Mouse (Mus musculus) NIH3T3 (cell line): ENCODE measurements around the gene Spag6l.
"Not testable (repeated sequence)": the region's sequence is repeated elsewhere in the genome, so short reads cannot be mapped to it uniquely, and the experiment has no call there.

Experiments
- DNase-seq: peaks from one replicate; pipeline ENCODE4 v3.0.0-alpha.2; 2012; ENCODE audit warnings: low read depth

Gene Spag6l

GRCm38 (mm10) chr16:16828757-16829615, at the start of gene Spag6l:
TSS of gene Spag6l (minus strand) at chr16:16829456.
- no peak for DNase-seq

DNA sequence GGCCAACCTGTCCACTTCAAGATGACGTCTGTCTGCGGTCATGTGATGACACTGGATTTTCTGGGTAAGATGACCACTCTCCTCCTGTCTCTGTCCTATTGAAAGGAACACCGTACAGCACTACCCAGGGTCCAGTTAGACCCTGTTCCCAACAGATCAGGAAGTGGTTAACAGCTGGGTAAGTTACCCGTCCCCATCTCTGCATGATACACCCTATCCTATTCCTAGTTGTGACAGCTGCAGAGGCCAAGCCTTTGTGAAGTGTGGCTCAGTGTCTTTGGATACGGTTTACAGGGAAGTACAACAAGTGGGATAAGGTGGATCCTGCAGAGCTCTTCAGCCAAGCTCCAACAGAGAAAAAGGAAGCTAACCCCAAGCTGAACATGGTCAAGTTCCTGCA, 49.8 kb upstream of the Spag6l start:
- no peak for DNase-seq

DNA sequence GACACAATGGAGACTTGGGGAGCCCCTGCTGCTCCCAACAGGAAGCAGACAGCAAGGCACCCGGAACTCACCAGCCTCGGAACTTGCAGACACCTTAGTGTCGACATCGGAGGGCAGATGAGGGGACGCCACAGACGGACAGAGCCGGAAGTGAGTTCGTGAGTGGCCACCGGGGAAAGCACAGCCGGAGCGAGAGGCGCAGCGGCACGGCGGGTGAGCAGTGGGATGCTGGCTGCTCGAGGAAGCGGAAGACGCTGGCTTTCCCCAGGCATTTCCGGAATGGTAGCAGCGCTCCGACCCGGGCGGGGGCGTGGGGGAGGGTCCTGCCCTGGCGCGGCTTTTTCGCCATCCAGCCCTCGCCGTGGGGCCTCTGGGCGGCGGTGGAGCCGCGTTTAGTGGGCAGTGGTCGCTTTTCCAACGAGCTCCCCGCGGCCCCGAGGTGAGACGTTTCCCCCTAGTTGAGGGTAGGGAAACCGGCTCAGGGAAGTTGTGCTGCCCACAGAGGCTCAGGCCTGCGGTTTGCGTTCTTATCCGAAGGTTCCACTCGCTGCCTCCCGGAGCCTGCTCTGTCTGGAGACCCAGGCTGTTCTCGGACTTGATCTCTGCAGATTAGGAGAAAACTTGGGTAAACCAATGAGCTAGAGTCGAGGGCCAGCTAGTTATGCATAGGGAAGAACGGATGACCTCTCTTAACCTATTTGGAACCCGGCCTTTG, 41.5 kb upstream of the Spag6l start, which contains the start of the genes Top3b and Vpreb1:
Top3b (plus strand) TSS at position 120 of the 715 bp plus-strand sequence.
Vpreb1 (minus strand) TSS at position 227 of the 715 bp plus-strand sequence.
- DNase-seq: peak; percentile 97

- DNase-seq: no peak
Observed at GRCm38 (mm10) chr16:16870241-16870616, 41.0 kb upstream of the Spag6l start.

DNA sequence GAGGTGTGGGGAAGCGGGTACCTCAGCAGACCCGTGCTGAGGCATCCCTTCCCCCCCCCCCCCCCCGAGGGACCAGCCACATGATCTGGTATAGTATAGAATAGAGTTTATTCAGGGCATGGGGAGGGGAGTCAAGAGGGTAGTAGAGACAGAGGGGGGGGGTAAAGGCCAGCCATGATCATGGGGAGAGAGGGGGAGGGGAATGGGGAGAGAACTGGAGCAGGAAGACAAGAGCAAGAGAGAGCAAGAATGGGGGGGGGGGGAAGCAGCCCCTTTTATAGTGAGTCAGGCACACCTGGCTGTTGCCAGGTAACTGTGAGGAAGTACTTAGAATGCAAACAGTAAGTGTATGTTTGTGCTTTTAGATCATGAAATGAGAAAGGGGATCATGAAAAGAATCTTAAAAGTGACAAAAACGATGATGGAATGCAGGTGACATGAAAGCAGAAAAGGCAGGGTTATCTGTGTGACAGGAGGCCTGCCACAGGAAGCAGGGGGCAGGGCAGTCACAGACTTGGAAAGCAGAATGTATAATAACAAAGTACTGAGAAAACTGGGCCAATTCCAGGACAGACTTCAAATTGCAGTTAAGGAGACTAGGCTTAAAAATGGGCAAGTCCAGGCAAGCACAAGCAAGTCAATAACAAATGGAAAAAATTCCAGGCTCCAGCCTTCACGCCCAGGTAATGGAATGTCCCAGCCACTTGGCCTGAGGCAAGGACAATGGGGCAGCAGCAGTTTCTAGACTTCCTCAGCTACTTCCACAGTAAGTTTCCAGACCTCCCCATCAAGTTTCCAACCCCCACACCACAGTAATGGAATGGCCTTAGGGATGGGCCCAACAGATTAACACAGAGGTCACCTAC, 36.7 kb upstream of the Spag6l start:
- DNase-seq: peak; percentile 11

- DNase-seq: no peak
Observed at GRCm38 (mm10) chr16:16865217-16865616, 36.0 kb upstream of the Spag6l start.

GRCm38 (mm10) chr16:16863978-16864377, 34.7 kb upstream of the Spag6l start, which contains the start of gene Igll1:
TSS of gene Igll1 (minus strand) at chr16:16863985.
- DNase-seq: no peak

- DNase-seq: no peak
Observed at GRCm38 (mm10) chr16:16862288-16862687, 33.0 kb upstream of the Spag6l start.

DNA sequence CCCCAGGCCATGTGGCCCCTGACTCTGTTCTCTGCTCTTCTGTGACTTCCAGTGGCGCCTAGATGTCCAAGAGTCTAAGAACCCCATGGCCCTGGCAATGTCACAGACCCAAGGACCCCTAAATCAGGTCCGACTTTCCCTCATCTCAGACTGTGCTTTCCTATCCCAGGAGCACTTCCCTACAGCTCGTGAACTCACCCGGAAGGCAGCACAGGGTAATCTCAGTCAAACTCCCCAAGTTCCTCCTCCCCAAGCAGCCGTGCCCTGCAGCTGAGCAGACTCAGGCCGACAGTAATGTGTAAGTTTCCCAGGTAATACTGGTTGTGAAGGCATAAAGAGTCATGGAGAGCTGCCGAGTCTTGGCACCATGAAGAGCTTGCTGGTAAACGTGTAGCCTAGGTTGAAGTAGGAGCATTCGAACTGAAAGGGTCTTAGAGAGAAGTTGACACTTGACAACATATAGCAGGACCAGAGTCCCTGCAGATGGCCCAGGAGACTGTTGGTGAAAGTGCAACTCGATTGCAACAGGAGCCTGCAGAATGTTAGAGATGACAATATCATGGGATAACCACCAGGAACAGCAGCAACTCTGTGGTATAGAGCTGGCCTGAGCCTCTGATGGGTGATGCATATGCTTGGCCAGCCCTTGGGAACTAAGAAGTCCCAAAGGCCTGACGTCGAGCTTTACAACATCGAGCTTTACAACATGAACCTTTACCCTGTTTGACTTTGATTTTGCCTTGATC, 27.6 kb upstream of the Spag6l start:
- DNase-seq: no peak

- not testable (repeated sequence) for DNase-seq
Observed at GRCm38 (mm10) chr16:16856054-16856453, 26.8 kb upstream of the Spag6l start.

DNA sequence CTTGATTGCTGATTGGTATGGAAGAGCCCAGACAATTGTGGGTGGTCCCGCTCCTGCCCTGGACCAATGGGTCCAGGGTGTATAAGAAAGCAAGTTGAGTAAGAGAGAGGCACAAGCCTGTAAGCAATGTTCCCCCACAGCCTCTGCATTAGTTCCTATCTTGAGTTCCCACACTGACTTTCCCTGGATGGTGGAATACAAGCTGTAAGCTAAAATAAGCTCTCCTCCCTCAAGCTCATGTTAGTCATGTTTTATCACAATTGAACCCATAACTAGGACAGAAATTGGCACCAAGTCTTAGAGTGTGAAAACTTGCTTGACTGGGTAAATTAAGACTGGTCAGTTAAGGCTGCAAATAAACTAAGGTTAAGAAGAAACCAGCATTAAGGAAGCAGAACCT, 26.3 kb upstream of the Spag6l start:
- no peak for DNase-seq

- peak; percentile 79 for DNase-seq
Observed at GRCm38 (mm10) chr16:16854836-16855235, 25.6 kb upstream of the Spag6l start.

- no peak for DNase-seq
Observed at GRCm38 (mm10) chr16:16852411-16852810, 23.2 kb upstream of the Spag6l start.

DNA sequence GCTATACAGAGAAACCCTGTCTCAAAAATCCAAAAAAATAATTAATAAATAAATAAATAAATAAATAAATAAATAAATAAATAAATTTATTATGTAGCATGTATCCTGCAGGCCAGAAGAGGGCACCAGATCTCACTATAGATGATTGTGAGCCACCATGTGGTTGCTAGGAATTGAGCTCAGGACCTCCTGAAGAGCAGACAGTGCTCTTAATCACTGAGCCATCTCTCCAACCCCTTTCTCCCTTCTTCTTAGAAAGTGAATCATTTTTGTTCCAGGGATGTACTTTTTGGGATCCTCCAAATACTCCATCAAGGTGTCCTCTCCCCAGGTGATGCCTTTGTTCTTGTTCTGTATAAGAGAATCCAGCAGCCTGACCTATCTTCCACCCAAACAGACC, 19.9 kb upstream of the Spag6l start:
- no peak for DNase-seq

DNA sequence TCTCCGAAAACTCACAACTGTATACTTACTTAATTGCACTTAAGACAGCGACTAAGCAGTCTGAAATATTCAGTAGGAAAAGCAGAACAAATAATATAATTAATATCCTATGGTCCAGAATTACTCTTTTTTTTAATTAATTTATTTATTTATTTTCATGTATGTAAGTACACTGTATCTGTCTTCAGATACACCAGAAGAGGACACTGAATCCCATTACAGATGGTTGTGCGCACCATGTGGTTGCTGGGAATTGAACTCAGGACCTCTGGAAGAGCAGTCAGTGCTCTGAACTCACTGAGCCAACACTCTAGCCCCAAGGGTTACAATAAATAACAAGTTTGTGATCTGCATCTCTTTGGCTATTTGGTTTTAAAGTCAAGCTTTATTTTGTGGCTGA, 415 bp upstream of the Spag6l start:
- DNase-seq: no peak

- no peak for DNase-seq
Observed at GRCm38 (mm10) chr16:16826223-16826622, 3.0 kb downstream of the Spag6l start.

GRCm38 (mm10) chr16:16825476-16825875, 3.8 kb downstream of the Spag6l start:
- no peak for DNase-seq

GRCm38 (mm10) chr16:16806325-16806724, 22.9 kb downstream of the Spag6l start:
- DNase-seq: no peak
